Mouse (Mus musculus) olfactory bulb, adult 2 months (tissue): ENCODE results near the gene Znrf1.

Experiments
- CTCF ChIP-seq: fragments of 200-500 bp; IDR thresholded peaks from 2 replicates; pipeline ENCODE4 v1.5.1; 2012; ENCODE audit warnings: low read depth, mild to moderate bottlenecking, low read length, moderate library complexity; ENCODE audit not compliant: insufficient read depth
- POLR2A ChIP-seq: fragments of 200-500 bp; IDR thresholded peaks from 2 replicates; pipeline ENCODE4 v1.6.1; 2012; ENCODE audit warnings: mild to moderate bottlenecking, low read depth, low read length, moderate library complexity; ENCODE audit not compliant: insufficient read depth

GRCm38 (mm10) chr8:111566326-111566725 lies 30.4 kb downstream of the Znrf1 start:
- TF ChIP-seq POLR2A (no peak), CTCF (no peak)
